Mouse (Mus musculus): ENCODE results near the gene Cd300a. TPM values are rescaled to one million over a fixed set of nuclear protein-coding genes. Genes with fewer than 3 reads are reported as not detected.

The Cd300a gene
- polyA plus RNA-seq, 1 experiment from 2014 or later = 1.9 TPM

- Histone ChIP-seq H3K9ac (peak overlapping the region; percentile 91), H3K27me3 (no peaks in the 10 kb centered on the region; the same call in 1 of the 2 replicates), H3K4me2 (replicated peaks) (peak overlapping the region; percentile 95), H3K9me3 (no peaks in the 10 kb centered on the region), H3K27ac (peak overlapping the region; percentile 97), H3K36me3 (peaks cover 14% of the 10 kb centered on the region; the same call in 1 of the 2 replicates), H3K4me1 (peaks cover 39% of the 10 kb centered on the region), H3K4me3 (peak overlapping the region; percentile 82)
- WGBS = under 1% methylated on average over 40 of the region's 40 CpGs
- ATAC-seq (ENCODE audit: low FRiP score, low read depth) = 0 out of 2 replicates have a peak, but pooled peaks have one; percentile 42
These were observed 37.3 kb upstream of the Cd300a start for GRCm38 (mm10) chr11:114852311-114853173.

- H3K27ac ChIP-seq = peak overlapping the region; percentile 97
- H3K4me2 ChIP-seq (replicated peaks) = peak overlapping the region; percentile 95
- ATAC-seq (ENCODE audit: low FRiP score, low read depth) = no peak
- peak overlapping the region; percentile 91 for H3K9ac ChIP-seq
- peak overlapping the region; percentile 82 for H3K4me3 ChIP-seq
- no peaks in the 10 kb centered on the region for H3K9me3 ChIP-seq
- whole genome bisulfite sequencing = 9% methylated on average over 7 of the region's 7 CpGs
- peaks cover 14% of the 10 kb centered on the region; the same call in 1 of the 2 replicates for H3K36me3 ChIP-seq
- peaks cover 39% of the 10 kb centered on the region for H3K4me1 ChIP-seq
- H3K27me3 ChIP-seq = no peaks in the 10 kb centered on the region; the same call in 1 of the 2 replicates
These were observed 36.5 kb upstream of the Cd300a start for GRCm38 (mm10) chr11:114853174-114853838.

- 78% methylated on average over 6 of the region's 6 CpGs for WGBS
- no peaks in the 10 kb centered on the region; the same call in 1 of the 2 replicates for H3K27me3 ChIP-seq
- H3K4me3 ChIP-seq = no peak overlapping the region
- peak overlapping the region; percentile 16; the same call in 1 of the 2 replicates for H3K4me2 ChIP-seq (replicated peaks)
- H3K9me3 ChIP-seq = no peaks in the 10 kb centered on the region
- H3K27ac ChIP-seq = no peak overlapping the region
- peaks cover 35% of the 10 kb centered on the region for H3K4me1 ChIP-seq
- no peak overlapping the region for H3K9ac ChIP-seq
- peaks cover 14% of the 10 kb centered on the region; the same call in 1 of the 2 replicates for H3K36me3 ChIP-seq
- no peak for ATAC-seq (ENCODE audit: low FRiP score, low read depth)
These were observed 35.3 kb upstream of the Cd300a start for GRCm38 (mm10) chr11:114854581-114854980.

- ATAC-seq (ENCODE audit: low FRiP score, low read depth) = no peak
- no peak overlapping the region for H3K9ac ChIP-seq
- H3K4me1 ChIP-seq = peaks cover 32% of the 10 kb centered on the region
- no peak overlapping the region for H3K27ac ChIP-seq
- H3K4me2 ChIP-seq (replicated peaks) = no peak overlapping the region
- H3K4me3 ChIP-seq = no peak overlapping the region
- 93% methylated on average over 5 of the region's 5 CpGs for WGBS
- H3K9me3 ChIP-seq = no peaks in the 10 kb centered on the region
- peaks cover 14% of the 10 kb centered on the region; the same call in 1 of the 2 replicates for H3K36me3 ChIP-seq
- no peaks in the 10 kb centered on the region for H3K27me3 ChIP-seq
These were observed 33.7 kb upstream of the Cd300a start for GRCm38 (mm10) chr11:114856125-114856524.

DNA sequence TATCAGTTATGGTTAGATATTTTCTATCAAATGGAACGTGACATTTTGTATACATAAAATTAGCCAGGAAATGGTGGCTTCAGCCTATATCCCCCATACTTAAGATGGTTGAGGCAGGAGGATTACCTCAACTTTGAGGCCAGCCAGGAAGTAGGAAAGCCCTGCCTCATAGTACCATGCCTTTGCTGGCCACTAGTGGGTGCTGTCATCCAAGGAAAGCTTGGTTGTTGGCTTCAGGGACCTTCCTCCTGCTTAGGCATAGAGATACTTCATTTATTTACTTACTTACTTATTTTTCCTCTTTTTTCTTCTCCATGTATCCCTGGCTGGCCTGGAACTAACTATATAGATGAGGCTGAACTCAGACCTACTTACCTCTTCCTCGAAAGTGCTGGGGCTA is 31.2 kb upstream of the Cd300a start:
- H3K4me2 ChIP-seq (replicated peaks) = no peak overlapping the region
- no peaks in the 10 kb centered on the region for H3K27me3 ChIP-seq
- ATAC-seq (ENCODE audit: low FRiP score, low read depth) = no peak
- no peak overlapping the region for H3K27ac ChIP-seq
- no peak overlapping the region for H3K4me3 ChIP-seq
- H3K36me3 ChIP-seq = peaks cover 21% of the 10 kb centered on the region
- no peak overlapping the region for H3K9ac ChIP-seq
- WGBS = 95% methylated on average over 2 of the region's 2 CpGs
- H3K9me3 ChIP-seq = no peaks in the 10 kb centered on the region
- peaks cover 24% of the 10 kb centered on the region for H3K4me1 ChIP-seq

DNA sequence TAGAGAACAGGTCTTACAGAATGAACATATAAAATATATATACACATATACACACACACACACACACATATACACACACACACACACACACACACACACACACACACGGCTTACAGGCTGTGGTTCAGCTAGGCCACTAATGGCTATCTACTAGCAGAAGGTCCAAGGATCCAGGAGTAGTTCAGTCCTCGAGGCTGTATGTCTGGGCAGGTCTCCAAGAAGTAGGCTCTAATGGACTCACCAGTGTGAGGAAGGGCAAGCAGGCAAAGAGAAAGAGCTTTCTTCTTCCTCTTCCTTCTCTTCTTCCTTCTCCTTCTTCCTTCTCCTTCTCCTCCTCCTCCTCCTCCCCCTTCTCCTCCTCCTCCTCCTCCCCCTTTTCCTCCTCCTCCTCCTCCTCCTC is 28.8 kb upstream of the Cd300a start:
- no peak overlapping the region for H3K27ac ChIP-seq
- H3K4me3 ChIP-seq = no peak overlapping the region
- H3K9me3 ChIP-seq = no peaks in the 10 kb centered on the region
- H3K27me3 ChIP-seq = no peaks in the 10 kb centered on the region
- peaks cover 36% of the 10 kb centered on the region for H3K36me3 ChIP-seq
- 64% methylated on average over 2 of the region's 2 CpGs for WGBS
- ATAC-seq (ENCODE audit: low FRiP score, low read depth) = no peak
- H3K4me2 ChIP-seq (replicated peaks) = no peak overlapping the region
- H3K9ac ChIP-seq = no peak overlapping the region
- peaks cover 18% of the 10 kb centered on the region; the same call in 1 of the 2 replicates for H3K4me1 ChIP-seq

- Histone ChIP-seq H3K27ac (no peak overlapping the region), H3K4me3 (no peak overlapping the region), H3K9me3 (no peaks in the 10 kb centered on the region), H3K4me1 (peaks cover 33% of the 10 kb centered on the region), H3K36me3 (peaks cover 46% of the 10 kb centered on the region), H3K27me3 (no peaks in the 10 kb centered on the region), H3K4me2 (replicated peaks) (no peak overlapping the region), H3K9ac (no peak overlapping the region)
- WGBS = 92% methylated on average over 3 of the region's 3 CpGs
- ATAC-seq (ENCODE audit: low FRiP score, low read depth) = no peak
These were observed 27.2 kb upstream of the Cd300a start for GRCm38 (mm10) chr11:114862687-114863086.

DNA sequence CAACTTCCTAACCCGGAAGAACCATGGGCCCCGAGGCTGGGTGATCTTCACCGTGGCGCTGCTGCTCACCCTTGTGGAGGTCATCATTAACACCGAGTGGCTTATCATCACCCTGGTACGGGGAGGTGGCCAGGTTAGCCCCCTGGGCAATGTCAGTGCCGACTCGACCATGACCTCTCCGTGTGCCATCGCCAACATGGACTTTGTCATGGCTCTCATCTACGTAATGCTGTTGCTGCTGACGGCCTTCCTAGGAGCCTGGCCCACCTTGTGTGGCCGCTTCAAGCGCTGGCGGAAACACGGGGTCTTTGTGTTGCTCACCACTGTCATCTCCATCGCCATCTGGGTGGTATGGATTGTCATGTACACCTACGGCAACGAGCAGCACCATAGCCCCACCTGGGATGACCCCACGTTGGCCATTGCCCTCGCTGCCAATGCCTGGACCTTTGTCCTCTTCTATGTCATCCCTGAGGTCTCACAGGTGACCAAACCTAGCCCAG is 25.9 kb upstream of the Cd300a start:
- no peak overlapping the region for H3K4me2 ChIP-seq (replicated peaks)
- H3K27me3 ChIP-seq = no peaks in the 10 kb centered on the region
- no peak overlapping the region for H3K27ac ChIP-seq
- H3K9ac ChIP-seq = no peak overlapping the region
- no peaks in the 10 kb centered on the region for H3K9me3 ChIP-seq
- no peak overlapping the region for H3K4me3 ChIP-seq
- 93% methylated on average over 21 of the region's 21 CpGs for WGBS
- peaks cover 33% of the 10 kb centered on the region for H3K4me1 ChIP-seq
- H3K36me3 ChIP-seq = peaks cover 59% of the 10 kb centered on the region
- no peak for ATAC-seq (ENCODE audit: low FRiP score, low read depth)

DNA sequence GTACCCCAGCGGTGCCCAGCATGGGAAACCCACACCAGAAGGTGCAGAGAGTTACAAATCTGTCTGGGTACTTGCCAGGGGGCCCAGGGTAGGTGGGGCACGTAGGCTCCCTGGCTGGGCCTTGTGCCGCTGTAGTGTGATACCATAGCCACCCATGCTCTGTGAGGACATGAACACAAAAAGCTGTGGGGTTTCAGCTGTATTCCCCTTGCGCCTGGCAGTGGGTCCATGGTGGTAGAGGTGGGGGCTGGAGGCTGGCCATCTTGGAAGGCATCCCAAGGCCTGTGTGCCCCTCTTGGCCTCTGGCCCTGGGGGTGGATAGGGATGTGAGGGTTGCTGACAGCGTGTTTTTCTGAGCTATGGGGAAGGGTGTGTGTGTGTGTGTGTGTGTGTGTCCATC is 23.8 kb upstream of the Cd300a start:
- Histone ChIP-seq H3K4me2 (replicated peaks) (no peak overlapping the region), H3K4me3 (no peak overlapping the region), H3K9me3 (no peaks in the 10 kb centered on the region), H3K4me1 (peaks cover 22% of the 10 kb centered on the region), H3K9ac (no peak overlapping the region), H3K27ac (no peak overlapping the region), H3K36me3 (peaks cover 79% of the 10 kb centered on the region), H3K27me3 (no peaks in the 10 kb centered on the region)
- 84% methylated on average over 5 of the region's 5 CpGs for WGBS
- ATAC-seq (ENCODE audit: low FRiP score, low read depth) = no peak

GRCm38 (mm10) chr11:114866486-114867360 is 23.1 kb upstream of the Cd300a start:
- Histone ChIP-seq H3K4me3 (no peak overlapping the region), H3K9ac (no peak overlapping the region), H3K27me3 (no peaks in the 10 kb centered on the region), H3K4me1 (peaks cover 22% of the 10 kb centered on the region), H3K27ac (no peak overlapping the region), H3K4me2 (replicated peaks) (no peak overlapping the region), H3K9me3 (no peaks in the 10 kb centered on the region), H3K36me3 (peaks cover 86% of the 10 kb centered on the region)
- no peak for ATAC-seq (ENCODE audit: low FRiP score, low read depth)
- 46% methylated on average over 10 of the region's 10 CpGs for WGBS

DNA sequence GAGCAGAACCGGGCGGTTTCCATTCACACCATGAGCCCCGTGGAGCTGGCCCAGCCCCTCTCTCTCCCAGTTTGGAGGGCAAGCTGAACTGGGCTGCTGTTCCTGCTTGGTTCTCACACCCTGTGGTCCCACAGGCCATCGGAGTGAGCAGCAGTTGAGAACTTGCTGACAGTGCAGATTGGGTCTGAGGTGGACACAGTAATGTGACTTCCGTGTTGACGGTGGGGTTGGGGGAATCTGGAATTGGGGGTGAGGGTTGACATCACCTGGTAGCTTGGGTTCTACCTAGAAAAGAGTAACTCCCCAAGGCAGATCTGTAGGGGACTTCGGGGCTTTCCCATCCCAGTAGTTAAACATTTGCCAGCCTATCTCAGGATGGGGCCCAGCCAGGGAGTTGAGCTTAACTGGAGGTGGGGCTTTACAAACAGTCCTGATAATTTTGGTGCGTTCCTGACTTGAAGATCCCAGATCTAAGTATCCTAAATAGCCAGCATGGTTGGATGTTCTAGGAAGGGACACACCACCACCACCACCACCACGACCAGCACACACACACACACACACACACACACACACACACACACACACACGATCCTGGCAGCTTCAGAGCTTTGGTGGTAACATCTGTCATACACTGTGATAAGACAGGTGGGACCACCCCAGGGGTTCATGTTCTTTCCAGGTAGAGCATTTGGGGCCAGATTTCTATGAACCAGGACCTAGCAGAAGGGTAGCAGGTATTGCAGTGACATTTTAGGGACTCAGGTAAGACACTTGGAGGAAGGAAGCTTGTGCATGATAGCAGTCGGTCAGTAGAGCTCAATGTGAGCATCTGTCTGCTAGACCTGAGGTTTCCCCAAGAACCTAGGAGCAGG is 22.2 kb upstream of the Cd300a start:
- no peak for ATAC-seq (ENCODE audit: low FRiP score, low read depth)
- H3K27ac ChIP-seq = no peak overlapping the region
- H3K4me2 ChIP-seq (replicated peaks) = no peak overlapping the region
- WGBS = 66% methylated on average over 11 of the region's 11 CpGs
- H3K27me3 ChIP-seq = no peaks in the 10 kb centered on the region
- H3K36me3 ChIP-seq = peaks cover 87% of the 10 kb centered on the region
- H3K9me3 ChIP-seq = no peaks in the 10 kb centered on the region
- H3K4me1 ChIP-seq = peaks cover 25% of the 10 kb centered on the region
- no peak overlapping the region for H3K4me3 ChIP-seq
- H3K9ac ChIP-seq = no peak overlapping the region

Measured in limb, embryonic 13.5 days (tissue).